Mouse (Mus musculus) kidney, adult 8-10 months (tissue): Measurements from ENCODE around the gene Rdx.

Experiments used
- DNase-seq, 2 experiments: peaks; one replicate each; pipeline ENCODE4 v3.0.0; 2022

Rdx gene

DNA sequence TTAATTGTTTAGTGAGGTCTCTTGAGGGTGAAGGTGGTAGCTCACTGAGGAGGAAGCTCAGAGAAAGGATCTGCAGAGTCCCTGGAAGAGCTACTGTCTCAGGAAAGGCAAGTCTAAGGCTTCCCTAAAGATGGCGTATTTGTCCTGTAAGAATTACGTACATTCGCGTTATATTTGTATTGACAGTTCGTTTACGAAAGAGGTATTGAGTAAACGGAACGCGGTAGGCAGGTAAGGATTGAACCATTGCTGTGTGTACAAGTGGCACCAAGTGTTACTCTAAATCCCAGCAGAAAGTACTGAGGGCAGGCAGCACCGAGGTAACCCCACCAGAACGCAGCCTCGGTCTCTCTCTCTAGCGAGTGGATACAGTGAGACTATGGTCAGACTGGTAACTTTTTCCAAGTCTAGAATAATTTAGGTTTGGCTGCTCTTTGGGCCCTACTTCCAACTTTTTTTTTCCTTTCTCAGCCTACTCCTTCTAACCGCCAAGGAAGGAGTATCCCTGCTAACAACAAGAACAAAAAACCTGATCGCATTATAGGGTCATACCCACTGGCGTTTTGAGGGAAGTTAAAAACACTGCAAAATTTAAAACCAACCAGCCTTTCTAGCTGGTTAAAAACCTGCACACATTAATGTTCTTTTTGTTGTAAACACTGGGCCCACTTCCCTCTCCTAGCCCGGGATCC, at the start of gene Rdx:
TSS of gene Rdx (plus strand) at position 45 of the 692 bp plus-strand sequence.
- peak; percentile 32 to 33 for DNase-seq

DNA sequence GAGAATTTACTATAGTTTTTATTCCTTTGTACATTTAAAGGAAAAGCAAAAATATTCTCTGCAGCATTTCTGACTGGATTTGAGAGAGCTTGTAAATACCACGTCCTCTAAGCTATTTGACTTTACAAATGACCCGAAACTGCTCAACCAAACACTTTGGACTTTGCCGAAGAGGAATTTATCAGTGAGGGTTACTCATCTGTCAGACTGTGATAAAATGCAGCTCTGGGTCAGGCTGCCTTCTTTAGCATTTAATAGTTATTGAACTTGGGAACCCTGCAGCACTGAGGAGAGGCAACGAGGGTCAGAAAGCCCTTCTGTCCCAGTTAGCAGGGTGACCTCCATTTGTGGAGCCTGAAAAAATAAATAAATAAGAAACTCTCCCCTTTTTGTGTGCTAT, 43.5 kb upstream of the Rdx start:
- DNase-seq = no peak

DNA sequence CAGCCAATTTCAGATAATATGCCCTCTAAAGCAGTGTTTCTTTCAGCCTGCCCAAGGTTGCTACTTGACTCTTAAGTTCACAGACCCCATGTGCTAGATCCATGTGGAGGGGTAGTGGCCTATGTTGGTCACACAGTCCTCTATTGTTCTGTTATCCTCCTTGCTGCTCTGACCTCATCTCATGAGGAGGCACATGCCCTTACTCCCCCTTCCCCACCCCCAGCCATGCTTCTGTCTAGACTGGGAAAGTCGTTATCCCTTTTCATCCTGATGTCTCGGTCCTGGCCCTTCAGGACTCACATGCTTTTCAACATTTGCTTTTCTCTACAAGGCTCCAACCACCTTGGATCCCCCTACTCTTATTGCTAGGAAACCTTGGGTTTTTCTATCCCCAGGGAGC, 39.6 kb upstream of the Rdx start:
- DNase-seq = no peak

DNA sequence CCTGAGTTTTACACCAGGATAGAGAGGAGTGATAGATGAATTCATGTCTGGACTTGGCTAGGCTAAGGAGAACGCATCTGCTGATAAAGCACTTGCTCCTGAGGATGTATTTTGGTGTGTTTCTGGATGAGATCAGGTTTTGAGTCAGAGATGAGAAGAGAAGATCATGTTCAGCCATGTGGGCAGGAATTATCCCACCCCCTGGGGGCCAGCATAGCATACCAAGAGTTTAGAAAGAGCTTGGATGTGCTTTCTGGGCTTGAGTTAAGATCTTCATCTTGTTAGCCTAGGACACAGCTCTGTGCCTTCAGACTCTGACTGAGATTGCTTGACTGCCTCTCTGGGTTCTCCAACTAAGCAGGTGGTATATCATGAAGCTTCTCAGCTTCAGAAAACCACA, 38.5 kb upstream of the Rdx start:
- no peak for DNase-seq

DNA sequence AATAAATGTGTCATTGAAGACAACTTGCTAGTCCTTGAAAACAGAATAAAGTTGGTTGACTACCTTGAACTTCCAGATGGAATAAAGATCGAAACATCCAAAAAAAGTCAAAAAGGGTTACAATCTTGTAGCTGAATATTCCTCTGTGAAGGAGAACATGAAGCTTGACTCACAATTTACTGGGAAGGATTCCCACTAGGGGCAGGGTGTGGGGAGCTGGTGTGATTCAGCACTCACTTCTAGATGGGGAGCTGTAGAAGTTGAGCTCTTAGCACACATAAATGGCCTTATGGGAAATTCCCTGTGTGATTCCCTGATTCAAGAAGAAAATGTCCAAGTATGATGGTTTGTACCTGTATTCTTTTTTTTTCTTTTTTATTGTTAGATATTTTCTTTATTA, 34.7 kb upstream of the Rdx start:
- DNase-seq = no peak

DNA sequence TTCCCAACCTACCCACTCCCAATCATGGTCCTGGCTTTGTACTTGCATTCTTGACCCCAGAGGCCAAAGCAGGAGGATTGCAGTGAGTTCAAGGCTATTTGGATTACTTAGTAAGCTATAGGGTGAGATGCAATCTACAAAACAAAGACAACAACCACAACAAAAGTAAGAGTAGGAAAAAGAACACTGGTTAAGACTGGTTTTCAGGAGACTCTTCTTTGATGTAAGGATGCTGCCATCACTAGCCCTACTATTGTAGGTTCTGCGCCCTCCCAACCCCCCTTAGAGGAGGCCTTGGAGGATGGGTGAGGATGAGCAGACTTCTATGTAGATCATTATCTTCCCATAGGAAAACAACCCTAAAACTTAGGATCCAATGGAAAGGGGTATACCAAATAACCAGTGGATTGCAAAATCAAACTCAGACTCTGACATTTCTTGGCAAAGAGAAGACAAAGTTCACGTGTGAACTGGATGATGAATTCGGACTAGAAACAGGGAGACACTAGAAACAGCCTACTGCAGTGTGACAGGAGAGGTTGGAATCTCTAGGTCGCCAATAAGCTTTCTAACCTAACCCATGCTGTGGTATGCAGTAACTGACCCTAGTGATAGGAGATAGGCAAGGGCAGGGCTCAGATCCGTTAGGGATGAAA, 34.1 kb upstream of the Rdx start:
- no peak for DNase-seq

DNA sequence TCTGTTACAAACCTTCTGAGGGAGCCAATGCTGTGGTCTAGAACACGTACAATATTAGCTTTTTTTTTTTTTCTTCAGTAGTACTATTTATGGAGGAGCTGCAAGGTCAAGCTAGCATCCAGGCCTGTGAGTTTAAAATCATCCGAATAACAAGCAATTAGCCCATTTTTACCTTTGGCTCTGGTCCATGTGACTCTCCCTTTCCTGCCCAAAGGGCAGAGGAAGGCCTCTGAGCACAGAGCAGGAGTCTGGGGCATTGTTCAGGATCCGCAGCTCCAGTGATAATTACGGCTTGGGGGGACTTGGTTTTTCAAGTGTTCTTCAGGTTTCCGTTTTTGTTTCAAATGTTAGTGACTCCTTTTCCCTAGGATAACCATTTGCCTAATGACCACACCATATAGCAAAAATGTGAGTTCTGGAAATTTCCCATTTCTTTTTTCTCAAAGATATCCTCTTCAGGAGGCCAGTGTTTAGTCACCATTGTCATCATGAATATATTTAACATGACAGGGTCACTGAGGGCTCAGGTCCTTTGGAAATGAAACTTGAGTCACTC, 33.0 kb upstream of the Rdx start:
- DNase-seq = peak; percentile 56 to 74

DNA sequence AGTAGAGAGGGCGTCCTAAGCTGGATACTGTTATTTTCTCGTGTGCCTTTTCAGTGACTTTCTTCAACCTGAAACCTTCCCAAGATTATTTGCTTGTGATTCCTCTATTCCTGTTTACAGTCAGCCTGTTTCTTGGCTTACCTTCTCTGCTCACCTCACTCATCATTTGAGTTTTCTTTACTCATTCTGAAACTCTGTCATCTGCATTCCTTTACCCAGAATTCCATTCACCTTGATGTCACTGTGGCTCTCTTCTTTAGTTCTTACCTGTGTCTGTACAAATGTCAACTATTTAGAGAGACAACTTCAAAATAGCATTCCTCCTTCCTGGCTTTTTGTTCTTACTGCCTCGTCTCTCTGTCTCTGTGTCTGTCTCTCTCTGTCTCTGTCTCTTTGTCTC, 29.9 kb upstream of the Rdx start:
- DNase-seq = no peak

DNA sequence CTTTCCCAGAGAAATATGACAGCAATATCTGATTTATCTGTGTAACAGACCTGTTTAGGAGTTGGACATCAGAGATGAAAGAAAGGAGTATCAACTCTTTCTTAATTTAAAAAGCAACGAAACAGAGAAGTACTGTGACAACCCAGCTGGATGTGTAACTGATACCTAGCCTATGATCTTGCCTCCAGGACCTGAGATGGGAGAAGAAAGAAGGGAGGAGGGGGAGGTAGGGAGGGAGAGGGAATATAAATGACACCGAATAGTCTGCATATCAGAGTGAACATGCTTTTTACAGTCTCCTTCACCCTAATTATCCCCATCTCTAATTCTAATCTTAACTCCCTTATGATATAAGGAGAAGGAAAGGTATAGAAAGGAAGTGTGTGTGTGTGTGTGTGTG, 29.1 kb upstream of the Rdx start:
- no peak for DNase-seq

DNA sequence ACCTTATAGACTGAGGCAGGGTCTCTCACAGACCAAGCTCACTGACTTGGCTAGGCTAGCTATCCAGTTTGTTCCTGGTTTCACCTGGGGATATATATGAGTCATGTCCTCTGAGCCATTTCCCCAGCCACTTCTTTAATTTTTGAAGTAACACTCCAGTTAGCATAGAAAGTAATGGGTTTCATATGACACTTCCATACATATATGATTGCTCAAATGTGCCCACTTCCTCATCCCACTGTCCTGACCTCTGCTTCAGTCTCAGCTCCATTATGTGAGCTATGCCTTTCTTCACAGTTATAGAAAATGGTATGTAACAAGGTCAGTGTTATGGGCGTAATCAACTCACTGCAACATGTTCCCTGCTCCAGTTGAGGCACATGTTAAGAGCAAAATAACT, 28.5 kb upstream of the Rdx start:
- DNase-seq = no peak

DNA sequence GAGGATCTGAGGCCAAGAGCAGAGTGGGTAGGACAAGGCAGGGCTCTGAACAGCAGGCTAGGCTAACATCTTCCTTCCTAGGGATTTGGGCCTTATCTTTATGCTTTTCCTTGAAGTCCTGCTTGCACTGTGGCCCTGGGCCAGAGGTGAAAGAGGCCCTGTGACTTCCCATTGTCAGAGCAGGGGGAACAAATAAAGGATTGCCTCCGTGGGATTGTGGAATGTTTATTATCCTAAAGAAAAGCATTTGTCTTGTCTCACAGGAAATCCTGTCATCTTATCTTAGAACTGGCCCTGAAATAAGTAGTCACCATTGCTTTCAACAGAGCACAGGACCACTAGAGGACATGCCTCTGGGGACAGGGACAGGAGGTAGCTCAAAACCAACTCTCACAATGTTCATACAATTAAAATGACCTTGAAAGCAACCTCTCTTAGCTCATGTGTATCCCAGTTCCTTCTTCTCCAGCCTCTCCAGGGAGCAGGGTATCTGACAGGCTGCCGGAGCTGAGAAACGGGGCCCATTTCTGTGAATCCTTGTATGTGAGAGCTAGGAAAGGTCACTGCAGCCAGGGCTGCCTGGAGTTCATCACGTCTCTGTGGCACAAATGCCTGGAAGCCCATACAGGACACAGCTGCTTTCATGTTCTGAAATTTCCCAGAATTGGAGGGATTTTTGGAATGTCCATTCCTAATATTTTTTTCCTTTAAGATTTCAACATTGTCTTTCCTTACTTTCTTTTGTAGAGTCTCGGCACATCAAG, 19.5 kb upstream of the Rdx start:
- peak; percentile 50 to 77 for DNase-seq

DNA sequence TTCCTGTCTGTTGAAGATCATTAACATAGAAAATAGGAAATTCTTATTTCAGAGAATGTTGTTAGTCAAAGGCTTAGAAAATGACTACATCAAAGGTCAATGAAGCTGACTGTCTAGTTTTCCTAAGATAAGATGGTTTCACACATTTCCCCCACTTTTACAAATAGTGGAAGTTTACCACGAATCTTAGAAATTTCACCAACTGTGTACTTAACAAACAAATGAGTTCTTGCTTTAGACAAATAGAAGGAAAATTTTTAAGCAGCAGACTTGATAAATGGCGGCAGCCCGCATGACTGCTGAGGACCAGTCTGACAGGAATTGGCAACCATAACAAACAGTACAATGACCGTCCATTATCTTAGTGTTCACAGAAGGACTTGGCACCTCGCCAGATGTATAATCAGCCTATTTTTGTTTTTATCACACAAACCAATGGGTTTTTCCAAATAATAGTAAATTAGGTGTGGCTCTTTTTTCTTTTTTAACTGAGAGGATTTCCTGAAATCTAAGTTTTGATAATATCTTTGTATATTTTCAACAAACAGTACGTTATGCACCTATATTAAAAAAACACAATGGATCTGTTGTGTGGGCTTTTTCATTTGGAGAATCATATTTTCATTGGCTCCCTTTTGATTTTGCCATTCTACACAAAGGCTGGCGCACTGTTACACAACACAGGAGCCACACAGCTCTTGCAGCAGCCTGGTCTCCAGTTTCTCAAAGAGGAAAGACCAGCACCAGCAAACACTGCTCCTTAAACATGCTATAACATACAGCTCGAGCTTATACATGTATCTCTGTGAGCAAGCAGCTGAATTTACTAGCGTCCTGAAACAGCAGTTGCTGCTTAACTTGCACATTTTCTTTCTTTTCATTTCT, 18.2 kb upstream of the Rdx start:
- DNase-seq = peak; percentile 41 to 65

DNA sequence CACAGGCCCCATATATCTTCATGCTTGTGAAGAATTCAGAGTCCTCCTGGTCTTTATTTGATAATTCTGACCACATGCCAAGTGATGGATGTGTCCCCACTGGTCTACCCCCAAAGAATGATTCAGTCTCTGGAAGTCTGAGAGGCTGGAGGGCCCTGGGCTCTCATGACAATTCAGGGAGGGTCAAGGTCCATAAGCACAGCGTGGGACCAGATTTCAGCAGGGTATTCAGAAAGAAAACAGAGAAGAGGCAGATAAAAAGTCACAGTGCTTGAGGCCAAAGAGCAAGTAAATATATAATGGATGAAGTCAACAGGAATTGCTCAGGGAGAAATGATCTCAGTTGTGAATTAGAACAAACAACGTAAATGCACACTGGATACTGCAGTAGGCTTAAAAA, 15.5 kb upstream of the Rdx start:
- DNase-seq = peak; percentile 37 to 53

DNA sequence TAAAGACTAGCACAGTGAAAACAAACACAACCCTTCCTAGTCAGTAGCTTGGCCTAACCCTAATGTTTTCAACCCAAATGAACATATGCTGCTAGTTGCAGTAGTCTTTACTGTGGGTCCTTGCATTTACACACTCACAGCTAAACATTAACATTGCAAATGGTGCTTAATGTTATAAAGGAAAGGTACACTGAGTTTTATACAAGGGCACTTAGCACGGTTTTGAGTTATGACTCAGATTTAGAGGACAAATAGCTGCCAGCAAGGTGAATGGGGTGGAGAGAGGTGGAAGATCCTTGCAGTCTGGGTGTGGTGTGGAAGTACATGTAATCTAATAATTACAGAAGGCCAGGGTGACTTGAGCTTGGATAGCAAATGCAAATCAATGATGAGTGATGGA, 9.5 kb upstream of the Rdx start:
- DNase-seq = no peak

DNA sequence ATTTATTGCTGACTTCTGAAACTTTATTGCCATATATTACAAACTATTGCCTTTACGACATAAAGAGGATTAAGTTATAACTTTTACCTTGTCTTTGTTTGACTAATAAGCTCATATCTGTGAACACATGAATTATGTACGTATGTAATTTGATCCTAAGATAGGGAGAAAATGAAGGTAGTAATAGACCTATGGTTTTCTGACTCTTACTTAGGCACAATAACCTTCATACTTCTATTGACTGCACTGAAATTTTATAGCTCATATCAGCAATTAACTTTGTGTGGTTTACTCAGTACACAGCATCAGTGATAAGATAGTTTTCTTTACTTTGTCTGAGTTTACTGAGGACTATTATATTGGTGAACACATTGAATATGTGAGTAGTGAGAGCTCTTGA, 5.3 kb upstream of the Rdx start:
- no peak for DNase-seq

DNA sequence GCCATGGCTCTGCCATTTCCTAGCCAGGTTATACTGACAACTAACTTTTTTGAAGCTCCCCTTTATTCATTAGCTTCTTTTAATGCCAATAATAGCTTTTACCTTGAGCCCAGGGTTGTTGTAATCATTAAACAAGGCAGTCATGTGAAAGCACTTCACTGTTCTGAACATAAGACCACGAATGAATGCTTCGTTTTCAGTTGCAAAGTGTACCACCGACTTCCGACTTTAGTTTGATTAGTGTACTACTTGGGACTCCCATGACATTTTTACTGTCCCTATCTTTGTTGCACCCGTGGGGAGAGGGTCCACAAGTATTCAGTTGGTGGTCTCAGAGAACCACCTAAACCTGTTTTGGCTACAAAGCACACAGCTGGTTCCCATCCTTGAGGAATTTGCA, 287 bp upstream of the Rdx start:
- peak; percentile 62 to 64 for DNase-seq

DNA sequence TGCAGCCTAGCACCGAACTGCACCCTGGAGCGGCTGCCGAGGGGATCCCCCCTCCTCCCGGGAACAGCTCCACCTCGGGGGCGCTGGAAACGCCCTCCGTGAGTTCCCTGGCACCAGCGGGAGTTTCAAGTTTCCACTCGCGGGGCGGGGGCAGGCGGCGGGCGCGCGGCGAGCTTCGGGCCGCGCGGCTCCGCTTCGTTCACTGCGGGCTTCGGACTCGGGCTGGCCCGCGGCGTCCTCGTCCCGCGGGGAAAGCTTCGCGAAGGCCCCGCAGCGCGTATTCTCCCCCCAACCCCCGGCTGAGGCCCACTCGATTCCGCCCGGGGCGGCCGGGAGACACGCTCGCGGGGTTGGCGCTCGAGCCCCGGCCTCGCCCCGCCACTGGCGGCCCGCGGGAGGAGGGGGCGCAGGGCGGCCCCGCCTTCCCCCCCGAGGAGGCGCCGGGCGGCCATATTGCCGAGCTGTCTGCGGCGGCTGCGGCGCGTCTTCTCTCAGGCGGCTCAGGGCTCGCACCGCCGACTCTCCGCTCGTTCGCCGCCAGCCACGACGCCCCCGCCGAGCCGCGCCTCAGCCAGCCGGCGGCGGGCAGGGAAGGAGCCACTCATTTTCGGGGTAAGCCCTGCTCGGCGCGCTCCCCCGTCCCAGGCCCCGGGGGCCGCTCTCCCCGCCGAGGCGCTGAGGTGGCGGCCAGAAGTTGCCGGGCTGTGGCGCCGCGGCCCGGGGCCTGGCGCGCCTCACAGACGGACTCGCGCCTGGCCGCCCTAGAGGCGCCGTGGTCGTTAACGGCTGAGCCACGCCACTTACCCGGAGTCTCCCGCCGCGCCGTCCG, 1.1 kb downstream of the Rdx start:
- peak; percentile 80 to 81 for DNase-seq

DNA sequence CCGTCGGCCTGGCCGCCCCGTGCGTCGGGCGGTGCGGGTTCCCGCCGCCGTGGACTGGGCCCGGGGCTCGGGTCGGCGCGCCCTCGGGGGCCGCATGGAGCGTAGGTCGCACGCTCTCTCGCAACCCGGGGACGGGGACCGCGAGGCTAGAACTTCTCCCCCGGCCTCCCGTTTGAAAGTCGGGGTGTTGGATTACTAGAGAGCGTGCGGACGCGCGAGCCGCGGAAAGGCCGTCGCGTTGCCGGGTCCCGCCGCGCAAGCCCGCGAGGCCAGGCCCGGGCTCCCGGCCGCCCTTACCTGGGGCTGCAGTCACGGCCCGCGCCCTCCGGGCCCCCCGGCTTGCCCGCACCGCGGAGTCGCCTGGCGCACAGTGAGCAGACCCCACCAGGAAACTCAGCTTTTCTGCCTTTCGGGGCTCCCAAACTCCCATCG, 1.7 kb downstream of the Rdx start:
- peak in 1 of 2 experiments; percentile 46 for DNase-seq

DNA sequence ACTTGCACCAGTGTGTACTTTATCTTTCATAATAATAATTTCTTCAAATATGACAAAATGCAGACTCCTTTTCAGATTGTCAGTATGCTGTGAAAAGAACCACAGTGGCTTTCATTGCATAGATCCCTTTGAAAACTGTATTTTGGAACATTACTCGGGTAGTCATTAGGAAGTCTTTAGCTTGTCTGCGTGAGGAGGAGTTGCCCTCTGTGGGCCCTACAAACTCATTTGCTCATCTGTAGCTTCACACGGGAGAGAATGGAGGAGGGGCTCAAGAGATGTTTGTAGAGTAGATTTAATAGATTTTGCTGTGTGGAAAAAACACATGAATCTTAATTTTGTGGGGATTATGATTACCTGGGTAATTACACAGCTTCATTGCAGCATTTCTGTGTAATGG, 2.6 kb downstream of the Rdx start:
- DNase-seq = no peak

DNA sequence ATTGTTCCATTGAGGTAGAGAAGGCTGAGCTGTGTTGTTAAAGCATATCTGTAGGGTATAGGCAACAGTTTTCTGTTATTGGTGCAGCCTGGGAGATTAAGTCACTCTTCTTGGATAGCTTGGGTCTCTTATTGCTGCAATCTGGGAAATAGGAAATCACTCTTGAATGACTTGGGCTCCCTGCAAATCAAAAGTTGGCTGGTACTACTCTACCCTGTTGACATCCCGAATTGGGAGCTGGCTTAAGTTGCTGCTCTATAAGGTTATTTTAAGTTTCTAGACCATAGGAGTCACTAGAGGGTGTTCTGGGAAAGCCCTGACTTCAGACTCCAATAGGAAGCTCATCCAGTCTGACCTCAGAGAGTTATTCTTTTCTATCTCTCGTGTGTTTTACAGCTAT, 3.4 kb downstream of the Rdx start:
- no peak for DNase-seq

DNA sequence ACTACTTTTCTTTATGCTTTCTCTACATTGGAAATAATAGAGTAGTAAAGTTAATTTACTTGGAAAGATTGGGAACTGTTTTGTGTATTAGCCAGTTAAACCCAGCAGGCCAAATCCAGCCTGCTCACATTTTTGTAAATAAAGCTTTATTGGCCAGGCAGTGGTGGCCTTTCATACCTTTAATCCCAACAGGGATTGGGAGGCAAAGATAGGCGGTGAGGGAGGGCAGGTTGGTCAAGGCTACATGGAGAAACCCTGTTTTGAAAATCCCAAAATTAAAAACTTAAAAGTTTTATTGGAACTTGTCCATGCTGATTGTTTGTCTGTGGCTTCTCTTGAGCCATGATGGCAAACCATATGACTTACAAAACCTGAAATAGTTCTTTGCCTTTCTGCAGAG, 5.2 kb downstream of the Rdx start:
- no peak for DNase-seq

DNA sequence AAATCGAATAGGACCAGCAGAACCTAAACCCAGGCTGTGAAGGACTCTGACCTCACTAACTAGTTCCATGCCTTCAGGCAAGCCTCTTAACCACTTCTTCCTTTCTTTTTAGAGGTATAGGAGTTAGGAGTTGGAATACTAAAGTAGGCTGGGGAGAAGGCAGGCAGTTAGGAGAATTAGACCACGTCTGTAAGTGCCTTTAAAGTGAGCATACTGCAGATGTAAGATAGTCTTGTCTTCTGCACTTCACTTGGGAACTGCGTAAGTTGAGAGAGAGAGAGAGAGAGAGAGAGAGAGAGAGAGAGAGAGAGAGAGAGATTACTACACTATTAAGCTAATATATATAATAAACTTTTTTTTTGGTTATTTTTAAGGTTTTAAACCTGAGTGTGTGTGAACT, 8.3 kb downstream of the Rdx start:
- DNase-seq = no peak
